Mouse (Mus musculus) kidney, adult 2 months (tissue): ENCODE results near the gene Dnase1l3.

ENCODE experiments used
- CTCF ChIP-seq: fragments of 200-500 bp; conservative IDR thresholded peaks from 2 replicates; pipeline ENCODE4 v1.5.1; 2011; ENCODE audit warnings: low read depth, mild to moderate bottlenecking, control low read depth, low read length, moderate library complexity, mixed read lengths; ENCODE audit not compliant: insufficient read depth, insufficient read length
- POLR2A ChIP-seq: fragments of 200-500 bp; IDR thresholded peaks from one replicate; pipeline ENCODE4 v1.6.1; 2011; ENCODE audit warnings: low read depth, low read length, control low read depth

GRCm38 (mm10) chr14:7977471-7977870 lies 16.9 kb downstream of the Dnase1l3 start:
- TF ChIP-seq POLR2A (no peak), CTCF (no peak)
